Comparison of ENCODE assay signal across 8 mouse cellular contexts in genomic region chr10:86555843-86556242, GRCm38 (mm10). TPM values are rescaled to one million over a fixed set of nuclear protein-coding genes. Genes with fewer than 3 reads are reported as not detected.
DNase-seq lines count a peak whose midpoint lies in the region; ATAC-seq and TF ChIP-seq lines count a peak whose summit lies in the region.

No protein-coding gene starts in this region.

- H3K4me3 ChIP-seq in heart, adult 2 months: no peak overlapping the region

- intact Hi-C loops in heart, adult 2 months (cut with DNase I): no loop called here
- intact Hi-C loops in heart, postnatal 36 days (cut with DNase I): no loop called here

- peak; percentile 31; the same call in 1 of the 2 replicates for TF ChIP-seq CTCF in heart, adult 2 months (IDR thresholded peaks at IDR 0.05)

- no peak for TF ChIP-seq POLR2A in heart, adult 2 months (IDR thresholded peaks at IDR 0.05; ENCODE audit: insufficient read depth, low read depth, low read length)

- no peak overlapping the region for H3K9ac ChIP-seq in heart, adult 2 months (ENCODE audit: low read depth, low read length)

- no peaks in the 10 kb centered on the region for H3K27me3 ChIP-seq in heart, adult 2 months (ENCODE audit: control insufficient read depth, insufficient read depth, low read length)

- H3K27ac ChIP-seq in heart, adult 2 months: no peak overlapping the region

- DNase-seq in heart, adult 2 months: no peak
- DNase-seq in heart, postnatal 36 days: no peak
- DNase-seq in thymus, postnatal 14 days: peak; percentile 21
- no peak for DNase-seq in thymus, adult 18-20 months
- DNase-seq in kidney, postnatal 25 days: peak; percentile 50 to 51
- no peak for DNase-seq in frontal cortex, postnatal 14 days (ENCODE audit: low spot score in 2 of 2)
- DNase-seq in gastrocnemius, adult 18-20 months (ENCODE audit: low spot score): no peak

- H3K79me2 ChIP-seq in heart, adult 2 months (replicated peaks; ENCODE audit: control insufficient read depth, insufficient read depth, low read length): no peaks in the 10 kb centered on the region

- H3K4me1 ChIP-seq in heart, adult 2 months (ENCODE audit: control insufficient read depth, insufficient read depth, low read length): no peaks in the 10 kb centered on the region

- 53% methylated on average over 8 of the region's 8 CpGs for WGBS in heart, adult 2 months

- no peaks in the 10 kb centered on the region for H3K36me3 ChIP-seq in heart, adult 2 months (ENCODE audit: control insufficient read depth, insufficient read depth, low read length)

- TF ChIP-seq EP300 in heart, adult 2 months (IDR thresholded peaks at IDR 0.05; ENCODE audit: insufficient read depth, low read depth, low read length): no peak

- ATAC-seq in frontal cortex, adult (ENCODE audit: low TSS enrichment): no peak

RNA-seq across cellular contexts. Expression of gene Syn3, which starts 57.1 kb away (rescaled TPM):
- under 1 TPM; 0.31 to 0.75 TPM for total RNA-seq in heart, adult 2 months (2021)
- polyA plus RNA-seq in heart, adult 2 months (2012; rRNA removed): 0.29 and 0.41 TPM in 2 replicates
- under 1 TPM; 0.22 to 0.39 TPM for total RNA-seq in heart, postnatal 36 days (2021)
- under 1 TPM; 0.30 to 0.31 TPM for total RNA-seq in gastrocnemius, adult 18-20 months (2021)

Comparison
In these comparisons a context has a peak if more than half of its experiments do, and no peak if none do; other contexts are left out.
1. DNase-seq: peak in thymus, postnatal 14 days (single experiment) and kidney, postnatal 25 days (2 of 2); none in heart, adult 2 months (0 of 2), heart, postnatal 36 days (0 of 2), thymus, adult 18-20 months (0 of 2), frontal cortex, postnatal 14 days (0 of 2) and gastrocnemius, adult 18-20 months (single experiment).